Mouse (Mus musculus) retina, postnatal 7 days (tissue): Measurements from ENCODE around the gene Trim38.
A peak's percentile ranks its signal among the peaks of the same experiment; 100 is the strongest.
"Not testable (repeated sequence)": the region's sequence is repeated elsewhere in the genome, so short reads cannot be mapped to it uniquely, and the experiment has no call there.

ENCODE experiments used
- DNase-seq: peaks from one replicate; pipeline ENCODE4 v3.0.0-alpha.2; 2012; ENCODE audit warnings: low read depth, low spot score

Gene Trim38

GRCm38 (mm10) chr13:23761871-23762821 is 7.6 kb upstream of the Trim38 start, which contains the start of gene Hist1h3a:
TSS of gene Hist1h3a (minus strand) at chr13:23762386.
- not testable (repeated sequence) for DNase-seq

DNA sequence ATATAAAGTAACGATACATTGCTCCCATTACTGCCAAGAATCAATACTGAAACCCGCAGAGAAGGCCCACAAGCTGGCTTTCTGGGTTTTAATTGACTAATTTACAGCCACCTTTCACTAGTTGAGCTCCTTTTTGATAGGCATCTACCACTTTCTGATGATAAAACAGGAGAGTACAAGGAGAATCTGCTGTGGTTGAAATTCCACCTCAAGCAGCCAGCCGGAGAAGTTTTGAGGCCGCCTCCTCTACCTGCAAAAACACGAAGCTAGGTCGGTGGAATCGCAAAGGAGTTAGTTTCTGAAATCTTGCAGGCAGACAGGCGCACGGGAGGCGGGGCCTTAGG is 6.5 kb upstream of the Trim38 start:
- no peak for DNase-seq

GRCm38 (mm10) chr13:23763586-23764323 is 6.0 kb upstream of the Trim38 start, which contains the start of gene Hist1h1a:
TSS of gene Hist1h1a (plus strand) at chr13:23763666.
- DNase-seq, result peak; percentile 73

- no peak for DNase-seq
Observed at GRCm38 (mm10) chr13:23764324-23765171, 5.2 kb upstream of the Trim38 start.

DNA sequence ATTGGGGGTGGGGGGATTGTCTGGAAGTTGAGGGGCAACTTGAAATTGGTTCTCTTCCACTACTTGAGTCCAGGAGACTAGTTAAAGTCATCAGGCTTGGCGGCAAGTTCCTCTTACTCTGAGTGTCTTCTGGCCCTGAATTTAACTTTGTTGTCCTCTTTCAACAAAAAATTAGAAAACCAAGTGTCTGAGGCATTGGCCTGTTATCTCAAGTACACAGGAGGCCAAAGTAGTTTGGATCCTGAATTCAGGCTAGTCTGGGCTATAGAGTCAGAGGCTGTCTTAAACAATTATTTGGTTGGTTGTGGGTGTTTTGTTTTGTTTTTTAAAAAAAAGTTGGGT is 4.6 kb upstream of the Trim38 start:
- no peak for DNase-seq

DNA sequence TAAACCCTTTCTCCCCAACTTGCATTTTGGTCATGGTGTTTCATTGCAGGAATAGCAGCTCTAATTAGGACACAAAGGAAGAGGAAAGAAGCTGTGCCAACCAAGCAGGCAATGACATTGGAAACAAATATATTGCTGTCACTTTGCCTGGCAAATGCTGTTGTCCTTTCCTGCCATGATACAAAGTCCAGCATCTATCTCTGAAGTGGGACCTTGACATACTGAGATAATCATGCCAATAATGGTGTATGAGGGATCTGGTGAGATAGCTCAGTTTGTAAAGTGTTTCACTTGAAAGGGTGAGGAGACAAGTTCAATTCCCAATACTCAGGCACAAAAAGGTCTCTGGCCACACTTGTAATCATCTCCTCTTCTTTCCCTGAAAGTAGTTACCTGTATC is 2.9 kb upstream of the Trim38 start:
- no peak for DNase-seq

DNA sequence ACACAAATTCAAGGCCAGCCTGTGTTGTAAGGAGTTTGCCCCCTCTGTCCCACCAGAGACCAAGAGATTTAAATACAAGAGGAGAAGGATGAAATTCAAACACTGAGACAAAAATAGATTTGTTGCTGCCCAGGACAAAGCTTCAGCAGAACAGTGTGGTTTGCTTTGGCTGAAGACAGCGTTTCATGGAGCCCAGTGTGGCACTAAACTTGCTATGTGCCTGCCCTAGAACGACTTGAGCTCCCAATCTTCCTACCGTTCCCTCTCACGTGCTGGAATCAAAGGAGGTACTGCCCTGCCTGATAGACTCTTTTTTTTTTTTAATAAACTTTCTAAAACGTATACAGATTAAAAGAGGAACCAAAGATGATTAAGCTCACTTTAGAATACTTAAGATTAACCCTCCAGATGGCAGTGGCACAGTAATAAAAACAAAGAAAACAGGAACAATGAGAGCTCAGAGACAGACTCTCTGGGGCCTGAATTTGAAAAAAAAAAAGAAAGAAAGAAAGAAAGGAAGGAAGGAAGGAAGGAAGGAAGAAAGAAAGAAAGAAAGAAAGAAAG is 797 bp upstream of the Trim38 start:
- no peak for DNase-seq

- no peak for DNase-seq
Observed at GRCm38 (mm10) chr13:23772561-23773313, 3.0 kb downstream of the Trim38 start.

DNA sequence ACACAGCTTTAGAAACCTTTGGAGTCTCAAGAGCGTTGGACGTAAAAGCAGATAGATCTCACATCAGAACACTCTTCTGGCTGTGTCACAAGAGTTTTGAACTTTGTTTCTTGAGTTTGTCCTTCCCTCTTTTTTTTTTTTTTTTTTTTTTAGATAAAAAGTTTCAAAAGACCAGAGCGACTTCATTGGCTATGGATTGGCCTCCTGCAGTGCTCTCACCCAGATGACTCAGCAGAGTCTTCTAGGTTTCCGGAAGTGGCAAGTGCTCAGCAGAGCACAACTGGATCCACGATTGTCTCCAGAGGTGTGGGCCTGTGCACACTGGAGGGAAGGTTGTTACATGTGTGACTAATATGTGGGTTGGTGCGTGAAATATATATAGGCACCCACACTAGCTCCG is 8.6 kb downstream of the Trim38 start:
- no peak for DNase-seq

DNA sequence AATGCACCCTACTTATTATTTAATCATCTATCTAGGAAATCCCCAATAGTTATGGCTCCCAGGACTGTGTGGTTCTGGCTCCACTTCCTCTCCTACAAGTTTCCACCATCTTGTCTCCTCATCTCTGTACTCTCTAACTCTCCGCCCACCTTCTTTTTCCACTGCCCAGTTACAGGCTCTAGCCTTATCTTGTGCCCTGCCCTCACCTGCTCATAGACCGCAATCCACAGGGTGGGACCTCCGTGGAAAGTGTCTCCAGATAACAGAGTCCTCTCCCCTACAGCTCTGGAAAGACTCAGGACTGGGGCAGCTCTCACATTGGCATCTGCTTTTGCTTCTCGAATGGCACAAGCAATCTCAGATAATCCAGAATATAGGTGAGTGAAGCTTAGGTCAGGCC is 9.3 kb downstream of the Trim38 start:
- no peak for DNase-seq

DNA sequence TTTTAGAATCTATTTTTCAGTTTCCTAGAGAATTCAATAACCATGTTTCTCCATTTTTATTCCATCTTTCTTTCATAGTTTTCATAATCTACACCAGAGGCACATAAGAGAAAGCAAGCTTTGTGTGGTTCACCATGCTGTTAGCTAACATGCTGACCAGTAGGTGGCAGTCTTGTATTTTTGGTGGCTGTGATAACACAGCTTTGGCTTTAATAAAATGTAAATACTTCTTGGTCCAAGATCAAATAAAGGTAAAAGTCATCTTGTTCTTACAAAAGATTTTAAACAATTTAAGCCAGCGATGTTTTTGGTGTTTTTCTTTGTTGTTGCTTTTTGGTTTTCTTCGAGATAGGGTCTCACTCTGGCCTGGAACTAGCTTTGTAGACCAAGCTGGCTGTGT is 22.8 kb downstream of the Trim38 start:
- peak; percentile 55 for DNase-seq

GRCm38 (mm10) chr13:23799405-23799804 is 29.7 kb downstream of the Trim38 start:
- no peak for DNase-seq

- no peak for DNase-seq
Observed at GRCm38 (mm10) chr13:23804532-23804931, 34.8 kb downstream of the Trim38 start.

- no peak for DNase-seq
Observed at GRCm38 (mm10) chr13:23806422-23807052, 36.8 kb downstream of the Trim38 start, which contains the start of gene Slc17a2. TSS of gene Slc17a2 (plus strand) at chr13:23806993.

- no peak for DNase-seq
Observed at GRCm38 (mm10) chr13:23816148-23816547, 46.4 kb downstream of the Trim38 start.

DNA sequence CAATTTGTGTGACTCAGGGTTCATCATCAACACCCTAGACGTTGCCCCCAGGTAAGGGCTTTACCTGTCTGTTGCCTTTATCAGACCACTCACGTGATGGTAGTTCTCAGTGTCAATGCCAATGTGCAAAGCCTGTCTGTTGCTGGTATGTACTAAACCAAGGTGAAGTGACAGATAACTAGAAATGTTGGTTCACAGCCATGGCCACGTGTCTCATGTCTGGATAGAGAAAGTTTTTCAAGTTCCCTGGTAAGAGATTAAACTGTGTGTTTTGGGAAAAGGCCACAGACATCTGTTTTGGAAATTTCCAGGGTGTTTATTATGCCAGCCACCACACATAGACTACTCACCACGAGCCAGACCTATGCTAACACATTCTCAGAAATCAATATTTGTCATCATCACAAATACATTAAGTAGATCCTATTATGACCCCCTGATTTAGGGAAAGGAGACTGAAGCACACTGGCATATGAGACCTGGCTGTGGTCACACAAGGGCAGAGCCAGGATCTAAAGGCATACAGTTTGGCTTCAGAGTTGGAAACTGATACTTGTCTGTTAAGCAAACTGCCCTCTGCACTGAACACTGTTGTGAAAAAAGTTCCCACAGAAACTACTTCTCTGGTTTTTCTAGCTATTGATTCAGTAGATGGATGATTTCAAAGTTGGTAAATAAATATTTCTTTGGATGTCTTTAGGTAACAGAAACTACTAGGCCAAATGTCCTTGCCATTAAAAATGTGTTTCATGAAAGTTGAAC is 50.6 kb downstream of the Trim38 start:
- no peak for DNase-seq

- DNase-seq, result no peak
Observed at GRCm38 (mm10) chr13:23822213-23822612, 52.5 kb downstream of the Trim38 start.

DNA sequence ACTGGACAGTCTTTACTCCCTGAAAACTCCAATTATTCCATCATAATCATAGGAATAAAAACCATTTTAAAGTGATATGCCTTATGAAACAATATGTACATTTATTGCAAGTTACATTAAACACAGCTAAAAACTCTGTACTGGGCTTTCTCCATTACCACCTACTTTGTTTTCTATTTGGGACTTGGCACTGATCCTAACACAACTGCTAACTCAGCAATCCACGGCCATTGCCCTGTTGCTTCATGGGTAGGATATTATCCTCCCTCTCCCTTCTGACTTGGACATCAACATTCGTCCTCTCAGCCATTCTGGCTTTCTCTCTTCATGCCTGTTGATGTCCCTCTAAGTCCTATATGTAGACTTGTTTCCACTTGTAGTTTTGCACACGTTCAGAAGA is 56.9 kb downstream of the Trim38 start:
- no peak for DNase-seq

GRCm38 (mm10) chr13:23833053-23833452 is 63.3 kb downstream of the Trim38 start:
- DNase-seq, result peak; percentile 25
